Mouse (Mus musculus): ENCODE measurements around the gene Chrna5.

DNA sequence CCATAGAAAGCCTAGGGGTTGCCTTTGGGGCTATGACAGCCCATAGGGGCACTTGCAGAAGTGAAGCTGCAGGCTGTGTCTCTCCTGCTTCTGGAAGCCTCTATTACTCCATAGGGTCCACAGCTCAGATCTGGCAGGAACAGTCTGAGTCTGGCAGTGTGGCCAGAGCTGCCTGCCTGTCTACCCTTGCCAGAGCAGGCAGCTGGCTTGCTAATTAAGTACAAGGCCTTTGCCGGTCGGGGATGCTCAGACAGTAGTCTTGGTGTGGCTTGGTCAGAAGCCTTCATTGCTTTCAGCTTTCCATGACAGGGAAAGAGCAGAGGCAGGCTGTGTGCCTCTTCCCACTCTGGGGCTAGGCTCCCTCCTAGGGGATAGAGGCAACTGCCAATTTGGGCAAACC is 60.7 kb downstream of the Chrna5 start:
- TF ChIP-seq CTCF (IDR thresholded peaks at IDR 0.05; ENCODE audit: extremely low read depth, insufficient read depth, low read length), result no peak
- TF ChIP-seq POLR2A (IDR thresholded peaks at IDR 0.05; ENCODE audit: extremely low read depth, insufficient read depth, low read length), result no peak

Measured in cortical plate, adult 2 months (tissue).